Comparison of ENCODE assay signal across 8 mouse cellular contexts in the genomic region with DNA sequence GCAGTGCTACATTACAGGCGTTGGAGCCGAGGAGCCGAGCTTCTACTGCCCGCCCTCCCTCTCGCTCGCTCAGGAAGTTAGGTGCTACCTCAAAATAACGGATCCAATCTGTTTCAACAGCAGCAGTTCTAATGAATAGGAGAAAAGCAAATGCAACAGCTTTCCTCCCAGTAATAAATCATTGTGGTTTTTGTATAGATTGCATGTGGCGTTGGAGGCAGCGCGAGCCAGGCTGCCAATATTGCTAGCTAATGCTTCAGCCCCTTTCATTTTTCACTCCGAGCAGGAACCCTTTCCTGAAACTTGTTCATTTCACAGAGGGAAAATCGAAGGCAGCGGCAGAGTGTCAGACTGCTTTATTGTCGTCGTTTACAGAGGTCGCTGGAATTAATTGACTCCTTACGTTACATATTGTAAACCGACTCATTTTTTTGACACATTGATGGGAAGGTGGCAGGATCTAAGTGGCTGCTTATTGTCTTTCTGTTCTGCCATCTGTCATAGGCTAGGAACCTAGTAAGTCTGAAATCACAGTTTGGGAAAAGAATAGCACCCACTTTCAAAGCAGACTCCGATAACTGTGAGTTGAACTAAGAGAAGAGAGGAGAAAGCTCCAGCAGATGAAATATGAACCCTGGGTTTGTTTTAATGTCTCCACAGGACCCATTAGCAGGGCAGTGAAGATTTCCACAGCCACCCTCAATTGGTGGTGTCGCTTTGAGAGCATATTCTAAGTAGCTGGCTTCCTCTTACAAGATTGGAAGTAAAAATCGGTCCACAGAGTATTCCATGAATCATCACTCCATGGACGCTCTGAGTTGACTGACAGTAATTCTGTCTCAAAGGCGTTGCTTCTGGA. TPM values are rescaled to one million over a fixed set of nuclear protein-coding genes. Genes with fewer than 3 reads are reported as not detected.
DNase-seq lines count a peak whose midpoint lies in the region; ATAC-seq lines count a peak whose summit lies in the region.

No protein-coding gene starts in this region.

- peak overlapping the region; percentile 68 for H3K4me2 ChIP-seq in lung, embryonic 16.5 days (ENCODE audit: low read depth, low read length)
- H3K4me2 ChIP-seq in neural tube, embryonic 14.5 days (ENCODE audit: low read depth, low read length), result peak overlapping the region; percentile 61

- H3K4me3 ChIP-seq in lung, embryonic 16.5 days (ENCODE audit: low read length), result peak overlapping the region; percentile 54
- peak overlapping the region; percentile 59 for H3K4me3 ChIP-seq in neural tube, embryonic 14.5 days (ENCODE audit: low read depth, low read length)

- H3K4me1 ChIP-seq in lung, embryonic 16.5 days (replicated peaks; ENCODE audit: control insufficient read depth, insufficient read depth, low read length), result peaks cover 29% of the 10 kb centered on the region
- 0 out of 2 replicates have a peak, but pooled peaks cover 5% of the 10 kb centered on the region for H3K4me1 ChIP-seq in neural tube, embryonic 14.5 days (ENCODE audit: control insufficient read depth, insufficient read depth, low read length)

- no peak for DNase-seq in lung, postnatal 36 days
- peak; percentile 56 to 57 for DNase-seq in cerebellum, postnatal 10 days
- DNase-seq in frontal cortex, adult 2 months (ENCODE audit: extremely low spot score in 1 of 2, low spot score in 1 of 2), result peak; percentile 11 to 59
- peak; percentile 19 for DNase-seq in left cerebral cortex, postnatal 4 days
- no peak for DNase-seq in gastrocnemius, adult 18-20 months (ENCODE audit: low spot score)
- DNase-seq in heart, adult 11 months, result no peak

- intact Hi-C loops in left cerebral cortex, postnatal 4 days (cut with DNase I), result loop anchor here (2.0 to 10.0 kb wide), 4 partner anchors 191 to 645 kb away; partner anchors contain the start of gene Immp2l

- no peak for ATAC-seq in lung, embryonic 16.5 days (ENCODE audit: low read depth)
- no peak for ATAC-seq in neural tube, embryonic 14.5 days (ENCODE audit: low read depth)

- no peaks in the 10 kb centered on the region for H3K27me3 ChIP-seq in lung, embryonic 16.5 days (ENCODE audit: control insufficient read depth, insufficient read depth, low read depth, low read length)
- no peaks in the 10 kb centered on the region for H3K27me3 ChIP-seq in neural tube, embryonic 14.5 days (ENCODE audit: control insufficient read depth, insufficient read depth, low read length)

- 31% methylated on average over 23 of the region's 23 CpGs for WGBS in lung, embryonic 16.5 days
- 5% methylated on average over 23 of the region's 23 CpGs for WGBS in neural tube, embryonic 14.5 days

- no peak overlapping the region for H3K27ac ChIP-seq in lung, embryonic 16.5 days (ENCODE audit: low read length)
- H3K27ac ChIP-seq in neural tube, embryonic 14.5 days (ENCODE audit: low read depth, low read length), result peak overlapping the region; percentile 94

- H3K36me3 ChIP-seq in lung, embryonic 16.5 days (ENCODE audit: control insufficient read depth, insufficient read depth, low read length), result no peaks in the 10 kb centered on the region
- H3K36me3 ChIP-seq in neural tube, embryonic 14.5 days (ENCODE audit: control insufficient read depth, insufficient read depth, low read length), result no peaks in the 10 kb centered on the region

- peak overlapping the region; percentile 58 for H3K9ac ChIP-seq in lung, embryonic 16.5 days (ENCODE audit: low read length)
- peak overlapping the region; percentile 78 for H3K9ac ChIP-seq in neural tube, embryonic 14.5 days (replicated peaks; ENCODE audit: low read depth, low read length)

- no peaks in the 10 kb centered on the region for H3K9me3 ChIP-seq in lung, embryonic 16.5 days (ENCODE audit: control insufficient read depth, low read length)
- H3K9me3 ChIP-seq in neural tube, embryonic 14.5 days (ENCODE audit: control insufficient read depth, low read length), result no peaks in the 10 kb centered on the region

RNA-seq across cellular contexts. Expression of gene Lrrn3, which starts 2.4 kb away (rescaled TPM):
- 14.1 and 16.3 TPM in 2 replicates for polyA plus RNA-seq in lung, embryonic 16.5 days (2015; fragmentation: Nextera tagmentation; extraction: Ambion mirVana)
- 33.6 and 41.7 TPM in 2 replicates for polyA plus RNA-seq in frontal cortex, adult 2 months (2012; rRNA removed)
- total RNA-seq in left cerebral cortex, postnatal 4 days (2021), result 10 to 100 TPM; 91.0 to 97.0 TPM
- polyA plus RNA-seq in neural tube, embryonic 14.5 days (2014; fragmentation: Nextera tagmentation; extraction: Ambion mirVana), result 115 and 117 TPM in 2 replicates
- total RNA-seq in gastrocnemius, adult 18-20 months (2021), result under 1 TPM; 0.23 to 0.24 TPM

Comparison
In these comparisons a context has a peak if more than half of its experiments do, and no peak if none do; other contexts are left out.
1. DNase-seq: peak in cerebellum, postnatal 10 days (2 of 2), frontal cortex, adult 2 months (2 of 2) and left cerebral cortex, postnatal 4 days (single experiment); none in lung, postnatal 36 days (single experiment), gastrocnemius, adult 18-20 months (single experiment) and heart, adult 11 months (single experiment).